Mouse (Mus musculus): ENCODE measurements at regions not wholly inside any gene's neighbourhood (a gene's known extent, or its start where the extent isn't known, plus 50 kb on each side); places are given as distances from the start of the nearest gene placed in this dataset.

DNA sequence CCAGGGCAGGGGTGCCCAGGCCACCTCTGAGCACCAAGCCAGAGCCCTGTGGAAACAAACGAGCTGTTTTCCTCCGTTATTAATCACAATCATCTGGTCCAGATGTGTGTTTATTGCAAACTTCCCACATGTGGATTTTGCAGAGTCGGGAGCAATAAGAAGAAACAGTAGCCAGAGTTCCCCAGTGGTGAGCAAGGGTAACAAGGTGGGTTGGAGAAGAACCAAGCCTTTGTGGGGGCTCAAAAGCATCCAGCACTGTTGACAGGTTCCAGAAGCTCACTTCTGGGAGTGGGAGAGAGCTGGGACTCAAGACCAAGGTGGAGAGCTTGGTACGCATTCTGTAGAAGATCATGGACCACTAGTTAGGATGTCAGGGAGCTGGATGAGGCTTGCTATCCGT, 63.6 kb downstream of the Hif1an start:
- Histone ChIP-seq H3K4me1 (ENCODE audit: control insufficient read depth, insufficient read depth, low read length) (no peaks in the 10 kb centered on the region), H3K27ac (ENCODE audit: low read depth, low read length) (no peak overlapping the region), H3K27me3 (ENCODE audit: control insufficient read depth, insufficient read depth, low read length) (no peaks in the 10 kb centered on the region), H3K9me3 (ENCODE audit: control insufficient read depth, low read length) (no peaks in the 10 kb centered on the region), H3K36me3 (ENCODE audit: control insufficient read depth, insufficient read depth, low read length) (no peaks in the 10 kb centered on the region), H3K4me2 (ENCODE audit: low read depth) (no peak overlapping the region), H3K9ac (ENCODE audit: low read length) (no peak overlapping the region), H3K4me3 (ENCODE audit: low read depth, low read length) (no peak overlapping the region)
- DNase-seq (ENCODE audit: low spot score), result no peak
- no peak for ATAC-seq (ENCODE audit: insufficient read depth, low FRiP score, low TSS enrichment)
- 78% methylated on average over 5 of the region's 5 CpGs for whole genome bisulfite sequencing

DNA sequence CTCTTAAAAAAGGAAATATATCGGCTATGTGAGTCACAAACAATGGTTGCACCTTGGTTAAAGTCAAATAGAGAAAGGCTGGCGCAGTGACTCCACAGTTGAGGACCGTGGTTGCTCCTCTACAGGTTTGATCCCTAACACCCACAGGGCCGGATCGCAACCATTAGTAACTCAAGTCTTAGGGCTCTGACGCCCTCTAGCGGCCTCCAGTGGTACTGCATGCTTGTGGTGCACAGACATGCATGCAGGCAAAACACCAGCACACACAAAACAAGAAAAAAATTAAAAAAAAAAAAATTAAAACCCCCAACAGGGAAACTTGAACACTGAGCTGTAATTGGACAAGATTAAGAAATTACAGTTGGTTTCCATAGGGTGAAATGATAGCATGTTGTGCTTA, 67.1 kb downstream of the Hif1an start:
- Histone ChIP-seq H3K36me3 (ENCODE audit: control insufficient read depth, insufficient read depth, low read length) (no peaks in the 10 kb centered on the region), H3K9me3 (ENCODE audit: control insufficient read depth, low read length) (no peaks in the 10 kb centered on the region), H3K9ac (ENCODE audit: low read length) (no peak overlapping the region), H3K4me2 (ENCODE audit: low read depth) (no peak overlapping the region), H3K27me3 (ENCODE audit: control insufficient read depth, insufficient read depth, low read length) (no peaks in the 10 kb centered on the region), H3K27ac (ENCODE audit: low read depth, low read length) (no peak overlapping the region), H3K4me3 (ENCODE audit: low read depth, low read length) (no peak overlapping the region), H3K4me1 (ENCODE audit: control insufficient read depth, insufficient read depth, low read length) (no peaks in the 10 kb centered on the region)
- WGBS, result 65% methylated on average over 7 of the region's 7 CpGs
- DNase-seq (ENCODE audit: low spot score) (no peak), ATAC-seq (ENCODE audit: insufficient read depth, low FRiP score, low TSS enrichment) (no peak)

DNA sequence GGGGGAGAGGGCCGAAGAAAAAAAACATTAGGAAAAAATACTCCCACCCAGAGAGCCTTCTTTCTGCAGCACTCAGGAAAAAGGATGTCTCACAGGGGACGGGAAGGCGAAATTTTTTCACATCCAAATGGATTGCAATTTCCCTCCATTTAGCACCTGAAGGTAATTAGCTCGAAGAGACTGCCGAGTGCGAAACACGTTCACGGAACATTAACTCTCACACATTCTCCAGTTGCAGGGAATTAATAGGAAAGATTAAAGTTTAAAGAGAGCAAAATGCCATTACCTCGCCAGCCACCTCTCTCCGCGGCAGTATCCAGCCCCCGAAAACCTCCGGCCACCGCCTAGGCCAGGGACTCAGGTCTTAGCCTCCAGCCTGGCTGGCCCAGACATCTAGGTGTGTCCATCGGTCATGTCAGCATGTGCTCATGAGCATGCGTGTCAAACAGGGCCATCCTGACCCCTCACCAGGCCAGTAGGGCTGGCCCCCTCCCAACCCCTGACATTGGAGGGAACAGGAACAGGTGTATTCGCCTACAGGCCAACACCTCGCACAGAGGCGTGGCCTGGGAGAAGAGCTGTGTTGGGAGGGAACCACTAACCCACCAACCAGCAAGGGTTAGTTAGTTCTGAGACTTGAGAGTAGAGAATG, 68.8 kb downstream of the Hif1an start:
- 68% methylated on average over 19 of the region's 19 CpGs for WGBS
- DNase-seq (ENCODE audit: low spot score), result no peak
- H3K27me3 ChIP-seq (ENCODE audit: control insufficient read depth, insufficient read depth, low read length), result no peaks in the 10 kb centered on the region
- H3K4me1 ChIP-seq (ENCODE audit: control insufficient read depth, insufficient read depth, low read length), result no peaks in the 10 kb centered on the region
- no peak overlapping the region for H3K9ac ChIP-seq (ENCODE audit: low read length)
- H3K27ac ChIP-seq (ENCODE audit: low read depth, low read length), result no peak overlapping the region
- H3K4me3 ChIP-seq (ENCODE audit: low read depth, low read length), result no peak overlapping the region
- no peak for ATAC-seq (ENCODE audit: insufficient read depth, low FRiP score, low TSS enrichment)
- no peaks in the 10 kb centered on the region for H3K9me3 ChIP-seq (ENCODE audit: control insufficient read depth, low read length)
- H3K4me2 ChIP-seq (ENCODE audit: low read depth), result no peak overlapping the region
- H3K36me3 ChIP-seq (ENCODE audit: control insufficient read depth, insufficient read depth, low read length), result no peaks in the 10 kb centered on the region

DNA sequence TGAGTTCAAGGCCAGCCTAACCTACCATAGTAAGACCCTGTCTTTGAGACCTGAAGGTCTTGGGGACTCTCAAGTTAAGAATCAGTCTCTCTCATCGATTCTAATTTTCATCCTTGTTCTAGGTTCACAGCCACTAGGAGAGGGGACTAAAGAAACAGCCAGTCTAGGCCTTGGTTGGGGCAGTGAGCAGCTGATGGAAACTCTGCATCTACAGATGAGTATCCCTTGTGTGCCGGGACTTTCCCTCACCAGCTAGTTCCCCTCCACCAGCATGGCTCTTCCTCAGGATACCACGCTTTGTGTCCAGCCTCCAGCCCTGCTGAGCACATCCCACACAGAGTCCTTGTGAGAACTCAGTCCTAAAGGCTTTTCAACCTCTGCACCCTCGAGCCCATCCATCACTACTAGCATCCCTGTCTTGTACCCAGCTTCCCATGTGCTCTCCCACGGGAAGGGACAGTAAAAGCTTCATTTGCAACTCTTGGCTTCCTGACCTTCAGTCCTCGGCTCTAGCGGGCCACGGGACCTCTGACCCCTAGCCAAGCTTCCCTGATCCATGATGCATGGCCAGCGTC, 74.6 kb downstream of the Hif1an start:
- H3K9me3 ChIP-seq (ENCODE audit: control insufficient read depth, low read length), result no peaks in the 10 kb centered on the region
- H3K4me1 ChIP-seq (ENCODE audit: control insufficient read depth, insufficient read depth, low read length), result no peaks in the 10 kb centered on the region
- ATAC-seq (ENCODE audit: insufficient read depth, low FRiP score, low TSS enrichment) (no peak), DNase-seq (ENCODE audit: low spot score) (no peak)
- no peak overlapping the region for H3K27ac ChIP-seq (ENCODE audit: low read depth, low read length)
- no peaks in the 10 kb centered on the region for H3K36me3 ChIP-seq (ENCODE audit: control insufficient read depth, insufficient read depth, low read length)
- no peak overlapping the region for H3K9ac ChIP-seq (ENCODE audit: low read length)
- 49% methylated on average over 9 of the region's 9 CpGs for WGBS
- H3K4me3 ChIP-seq (ENCODE audit: low read depth, low read length), result no peak overlapping the region
- H3K27me3 ChIP-seq (ENCODE audit: control insufficient read depth, insufficient read depth, low read length), result peaks cover 16% of the 10 kb centered on the region
- no peak overlapping the region for H3K4me2 ChIP-seq (ENCODE audit: low read depth)

DNA sequence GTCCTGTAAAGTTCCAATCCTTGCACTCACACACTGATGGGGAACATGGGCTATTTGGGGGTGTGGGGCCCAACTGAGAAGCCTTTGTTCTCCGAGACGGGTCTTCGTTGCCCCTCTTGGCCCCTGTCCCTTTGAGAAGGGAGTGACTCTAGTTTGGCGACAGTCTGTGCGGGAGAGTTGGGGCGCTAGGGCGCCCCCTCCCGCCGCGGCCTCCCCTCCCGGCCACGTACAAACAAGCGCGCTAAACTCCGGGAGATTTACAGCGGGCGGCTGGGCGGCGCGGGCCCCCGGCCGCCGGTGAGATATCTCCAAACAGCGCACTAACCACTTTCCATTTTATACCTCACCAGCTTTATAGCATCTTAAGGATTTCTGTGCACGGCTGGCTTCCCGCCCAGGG, 77.4 kb downstream of the Hif1an start:
- ATAC-seq (ENCODE audit: insufficient read depth, low FRiP score, low TSS enrichment), result no peak
- H3K27ac ChIP-seq (ENCODE audit: low read depth, low read length), result 0 out of 2 replicates have a peak overlapping the region, but pooled peaks have one; percentile 20
- no peaks in the 10 kb centered on the region for H3K9me3 ChIP-seq (ENCODE audit: control insufficient read depth, low read length)
- peak overlapping the region; percentile 61 for H3K4me2 ChIP-seq (ENCODE audit: low read depth)
- no peaks in the 10 kb centered on the region for H3K36me3 ChIP-seq (ENCODE audit: control insufficient read depth, insufficient read depth, low read length)
- H3K9ac ChIP-seq (ENCODE audit: low read length), result peak overlapping the region; percentile 45
- DNase-seq (ENCODE audit: low spot score), result peak; percentile 37
- under 1% methylated on average over 26 of the region's 26 CpGs for WGBS
- peaks cover 19% of the 10 kb centered on the region for H3K27me3 ChIP-seq (ENCODE audit: control insufficient read depth, insufficient read depth, low read length)
- peak overlapping the region; percentile 27 for H3K4me3 ChIP-seq (ENCODE audit: low read depth, low read length)
- no peaks in the 10 kb centered on the region for H3K4me1 ChIP-seq (ENCODE audit: control insufficient read depth, insufficient read depth, low read length)

DNA sequence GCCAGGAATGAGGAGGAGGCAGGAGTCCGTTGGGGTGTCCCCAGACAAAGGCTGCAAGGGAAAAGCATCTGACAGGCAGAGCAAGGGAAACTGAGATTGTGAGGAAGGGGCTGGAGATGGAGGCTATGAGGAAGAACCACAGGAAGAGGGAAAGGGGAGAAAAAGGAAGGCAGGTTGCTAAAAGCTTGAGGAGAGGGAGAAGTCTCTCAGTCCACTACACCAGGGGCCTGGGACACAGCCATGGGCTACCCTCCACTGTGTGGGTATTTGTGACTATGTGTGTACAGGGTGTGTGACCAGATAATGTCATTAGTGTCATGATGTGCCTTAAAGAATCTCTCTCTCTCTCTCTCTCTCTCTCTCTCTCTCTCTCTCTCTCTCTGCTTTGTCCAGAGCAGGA, 77.9 kb downstream of the Hif1an start:
- no peaks in the 10 kb centered on the region for H3K9me3 ChIP-seq (ENCODE audit: control insufficient read depth, low read length)
- no peak for ATAC-seq (ENCODE audit: insufficient read depth, low FRiP score, low TSS enrichment)
- 5% methylated on average over 1 of the region's 1 CpGs for WGBS
- no peaks in the 10 kb centered on the region for H3K36me3 ChIP-seq (ENCODE audit: control insufficient read depth, insufficient read depth, low read length)
- peaks cover 19% of the 10 kb centered on the region for H3K27me3 ChIP-seq (ENCODE audit: control insufficient read depth, insufficient read depth, low read length)
- peak overlapping the region; percentile 27 for H3K4me3 ChIP-seq (ENCODE audit: low read depth, low read length)
- 0 out of 2 replicates have a peak overlapping the region, but pooled peaks have one; percentile 27 for H3K27ac ChIP-seq (ENCODE audit: low read depth, low read length)
- no peak for DNase-seq (ENCODE audit: low spot score)
- no peaks in the 10 kb centered on the region for H3K4me1 ChIP-seq (ENCODE audit: control insufficient read depth, insufficient read depth, low read length)
- peak overlapping the region; percentile 61 for H3K4me2 ChIP-seq (ENCODE audit: low read depth)
- no peak overlapping the region for H3K9ac ChIP-seq (ENCODE audit: low read length)

DNA sequence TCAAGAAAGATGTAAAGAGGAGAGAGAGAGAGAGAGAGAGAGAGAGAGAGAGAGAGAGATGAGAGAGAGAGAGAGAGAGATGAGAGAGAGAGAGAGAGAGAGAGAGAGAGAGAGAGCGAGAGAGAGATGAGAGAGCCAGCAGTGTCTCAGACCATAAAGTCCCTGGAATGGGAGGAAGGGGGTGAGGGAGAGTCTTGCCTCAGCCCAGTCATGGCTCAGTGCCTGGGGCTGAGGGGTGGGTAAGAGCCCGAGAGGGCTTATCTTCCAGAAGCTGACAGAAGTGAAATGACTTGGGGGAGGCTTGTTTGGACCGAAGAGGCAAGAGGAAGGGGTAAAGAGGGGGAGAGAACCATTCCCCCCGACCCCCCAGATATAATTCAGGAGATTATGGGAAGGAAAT, 79.6 kb downstream of the Hif1an start:
- DNase-seq (ENCODE audit: low spot score) (no peak), ATAC-seq (ENCODE audit: insufficient read depth, low FRiP score, low TSS enrichment) (no peak)
- H3K9ac ChIP-seq (ENCODE audit: low read length), result no peak overlapping the region
- H3K4me3 ChIP-seq (ENCODE audit: low read depth, low read length), result no peak overlapping the region
- H3K4me2 ChIP-seq (ENCODE audit: low read depth), result no peak overlapping the region
- no peaks in the 10 kb centered on the region for H3K36me3 ChIP-seq (ENCODE audit: control insufficient read depth, insufficient read depth, low read length)
- H3K4me1 ChIP-seq (ENCODE audit: control insufficient read depth, insufficient read depth, low read length), result no peaks in the 10 kb centered on the region
- no peaks in the 10 kb centered on the region for H3K9me3 ChIP-seq (ENCODE audit: control insufficient read depth, low read length)
- no peak overlapping the region for H3K27ac ChIP-seq (ENCODE audit: low read depth, low read length)
- WGBS, result 68% methylated on average over 4 of the region's 4 CpGs
- peaks cover 20% of the 10 kb centered on the region for H3K27me3 ChIP-seq (ENCODE audit: control insufficient read depth, insufficient read depth, low read length)

DNA sequence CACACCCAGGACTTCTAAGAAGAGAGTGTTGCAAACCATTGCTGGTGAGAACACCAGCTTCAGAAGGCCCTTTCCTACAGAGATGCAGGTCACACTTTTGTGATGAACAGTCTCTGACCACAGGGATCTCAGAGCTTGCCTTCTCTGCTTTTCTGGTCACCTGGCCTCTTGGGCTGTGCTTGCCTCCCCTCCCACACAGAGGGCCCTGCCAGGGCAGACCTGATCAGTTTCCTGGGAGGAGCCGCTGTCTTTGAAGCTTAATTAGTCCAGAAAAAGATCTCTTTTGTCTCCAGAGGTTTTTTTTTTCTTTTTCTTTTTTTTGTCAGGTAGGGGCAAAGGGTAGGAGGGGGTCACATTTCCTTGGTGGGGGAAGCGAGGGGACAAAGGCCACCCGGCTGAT, 81.7 kb downstream of the Hif1an start:
- no peaks in the 10 kb centered on the region for H3K4me1 ChIP-seq (ENCODE audit: control insufficient read depth, insufficient read depth, low read length)
- H3K27me3 ChIP-seq (ENCODE audit: control insufficient read depth, insufficient read depth, low read length), result peaks cover 33% of the 10 kb centered on the region
- no peak overlapping the region for H3K27ac ChIP-seq (ENCODE audit: low read depth, low read length)
- ATAC-seq (ENCODE audit: insufficient read depth, low FRiP score, low TSS enrichment), result no peak
- no peak overlapping the region for H3K9ac ChIP-seq (ENCODE audit: low read length)
- H3K4me2 ChIP-seq (ENCODE audit: low read depth), result no peak overlapping the region
- no peak overlapping the region for H3K4me3 ChIP-seq (ENCODE audit: low read depth, low read length)
- 33% methylated on average over 3 of the region's 3 CpGs for WGBS
- no peak for DNase-seq (ENCODE audit: low spot score)
- H3K9me3 ChIP-seq (ENCODE audit: control insufficient read depth, low read length), result no peaks in the 10 kb centered on the region
- no peaks in the 10 kb centered on the region for H3K36me3 ChIP-seq (ENCODE audit: control insufficient read depth, insufficient read depth, low read length)

DNA sequence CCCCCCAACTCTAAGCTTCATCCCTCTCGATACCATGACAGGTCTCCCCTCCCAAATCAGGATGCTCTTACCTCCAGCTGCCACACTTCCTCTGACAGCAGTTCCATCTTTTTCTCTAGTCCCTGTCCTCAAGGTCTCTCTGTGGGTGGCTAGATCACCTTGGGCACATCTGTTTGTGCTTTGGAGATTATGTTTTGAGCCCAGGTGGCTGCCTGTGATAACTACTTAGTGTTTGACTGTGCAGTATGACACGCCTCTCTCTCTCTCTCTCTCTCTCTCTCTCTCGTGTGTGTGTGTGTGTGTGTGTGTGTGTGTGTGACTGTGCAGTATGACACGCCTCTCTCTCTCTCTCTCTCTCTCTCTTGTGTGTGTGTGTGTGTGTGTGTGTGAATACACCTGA, 82.3 kb downstream of the Hif1an start:
- 62% methylated on average over 4 of the region's 4 CpGs for WGBS
- peaks cover 33% of the 10 kb centered on the region for H3K27me3 ChIP-seq (ENCODE audit: control insufficient read depth, insufficient read depth, low read length)
- H3K4me3 ChIP-seq (ENCODE audit: low read depth, low read length), result no peak overlapping the region

More for the DNA sequence above, 82.3 kb downstream of the Hif1an start:
- no peak overlapping the region for H3K27ac ChIP-seq (ENCODE audit: low read depth, low read length)
- no peak overlapping the region for H3K9ac ChIP-seq (ENCODE audit: low read length)
- ATAC-seq (ENCODE audit: insufficient read depth, low FRiP score, low TSS enrichment) (no peak), DNase-seq (ENCODE audit: low spot score) (no peak)
- no peaks in the 10 kb centered on the region for H3K36me3 ChIP-seq (ENCODE audit: control insufficient read depth, insufficient read depth, low read length)
- no peak overlapping the region for H3K4me2 ChIP-seq (ENCODE audit: low read depth)
- no peaks in the 10 kb centered on the region; the same call in 1 of the 2 replicates for H3K4me1 ChIP-seq (ENCODE audit: control insufficient read depth, insufficient read depth, low read length)
- no peaks in the 10 kb centered on the region for H3K9me3 ChIP-seq (ENCODE audit: control insufficient read depth, low read length)

All from neural tube, embryonic 11.5 days (tissue).